ENCODE assay signal across 16 mouse cellular contexts in the genomic region with DNA sequence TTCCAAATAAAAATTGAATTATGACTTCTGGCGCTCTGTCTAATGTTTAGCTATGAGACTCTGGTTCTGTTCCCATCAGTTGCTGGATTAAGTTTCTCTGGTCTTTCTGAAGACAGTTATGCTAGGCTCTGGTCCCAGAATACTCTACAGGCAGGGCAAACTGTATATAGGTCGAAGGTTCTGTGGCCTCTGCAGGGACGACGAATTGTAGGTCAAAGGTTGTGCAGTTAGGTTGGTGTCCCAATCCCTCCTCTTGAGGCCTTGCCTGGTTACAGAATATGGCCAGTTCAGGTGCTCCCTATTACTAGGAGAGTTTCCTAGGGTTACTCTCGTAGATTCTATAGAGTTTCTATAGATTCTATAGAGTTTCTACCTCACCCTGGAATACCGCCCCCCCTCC. TPM values are rescaled to one million over a fixed set of nuclear protein-coding genes. Genes with fewer than 3 reads are reported as not detected.
"Had no signal": no experiment of that assay in that cellular context is flagged by ENCODE, and none has a peak within 500 bp of the region (broad histone marks: within the 10 kb centered on the region; RNA-seq: fewer than 3 reads in every experiment).

No protein-coding gene starts in this region.

- H3K4me3 ChIP-seq: limb, embryonic 12.5 days; lung, embryonic 15.5 days; midbrain, embryonic 12.5 days had no signal

- H3K4me1 ChIP-seq: limb, embryonic 12.5 days; lung, embryonic 15.5 days; midbrain, embryonic 12.5 days had no signal

- H3K36me3 ChIP-seq: limb, embryonic 12.5 days; lung, embryonic 15.5 days; midbrain, embryonic 12.5 days had no signal

- H3K27ac ChIP-seq: kidney, postnatal 0 days; limb, embryonic 12.5 days; liver, embryonic 14.5 days; lung, embryonic 15.5 days; midbrain, embryonic 12.5 days had no signal

- H3K4me2 ChIP-seq: limb, embryonic 12.5 days; lung, embryonic 15.5 days; midbrain, embryonic 12.5 days had no signal

- H3K9ac ChIP-seq: limb, embryonic 12.5 days; liver, embryonic 14.5 days; lung, embryonic 15.5 days; midbrain, embryonic 12.5 days had no signal

- H3K27me3 ChIP-seq: limb, embryonic 12.5 days; lung, embryonic 15.5 days; midbrain, embryonic 12.5 days had no signal

- DNase-seq: kidney, adult 11 months; kidney, adult 9 months; kidney, postnatal 36 days; layer of hippocampus, adult 9-11 months; lung, postnatal 14 days; right cerebral cortex, postnatal 14 days; thymus, adult 2 months; thymus, postnatal 36 days had no signal

- H3K9me3 ChIP-seq: limb, embryonic 12.5 days; lung, embryonic 15.5 days; midbrain, embryonic 12.5 days had no signal

RNA-seq across cellular contexts. Expression of a gene that starts 50.8 kb away (rescaled TPM):
- total RNA-seq: layer of hippocampus, adult 18-20 months; left cerebral cortex, postnatal 36 days had no signal
- polyA plus RNA-seq: lung, embryonic 15.5 days; neural tube, embryonic 14.5 days had no signal
